Mouse (Mus musculus): ENCODE data around the gene Rin2. TPM values are rescaled to one million over a fixed set of nuclear protein-coding genes. Genes with fewer than 3 reads are reported as not detected.

The Rin2 gene
- total and polyA plus RNA-seq, 3 experiments: 0.44 TPM; not detected in 2

DNA sequence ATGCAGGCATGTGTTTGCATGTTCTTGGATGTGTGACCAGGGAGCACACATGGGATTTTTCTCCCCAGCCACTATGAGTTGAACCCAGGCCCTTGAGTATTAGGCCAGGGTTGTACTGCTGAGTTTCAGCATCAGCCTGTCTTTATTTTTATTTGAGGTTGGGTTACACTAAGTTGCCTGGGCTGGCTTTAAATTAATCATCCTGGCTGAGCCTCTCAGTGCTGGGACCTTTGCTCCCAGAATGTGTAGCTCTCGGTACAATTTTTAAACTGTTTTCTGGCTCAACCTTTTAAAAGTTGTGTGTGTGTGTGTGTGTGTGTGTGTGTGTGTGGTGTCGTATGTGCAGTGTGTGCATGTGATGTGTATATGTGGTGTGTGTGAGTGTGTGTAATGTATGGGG is 5.1 kb downstream of the Rin2 start:
- no peak for DNase-seq (ENCODE audit: low spot score)
- Histone ChIP-seq H3K9me3 (replicated peaks) (peaks cover 74% of the 10 kb centered on the region), H3K27me3 (ENCODE audit: insufficient read depth, low read length) (no peaks in the 10 kb centered on the region), H3K4me3 (ENCODE audit: low read depth, low read length) (no peak overlapping the region), H3K4me1 (ENCODE audit: insufficient read depth, low read depth, low read length) (no peaks in the 10 kb centered on the region), H3K36me3 (replicated peaks) (no peaks in the 10 kb centered on the region)
- ATAC-seq (ENCODE audit: extremely low read depth, insufficient number of reproducible peaks, low FRiP score, poor library complexity, severe bottlenecking): no peak
- TF ChIP-seq CTCF (IDR thresholded peaks at IDR 0.05; ENCODE audit: low read depth, low read length) (no peak), GATA1 (IDR thresholded peaks at IDR 0.05; ENCODE audit: borderline replicate concordance, low read length) (no peak), TAL1 (conservative IDR thresholded peaks at IDR 0.05; ENCODE audit: low read depth, low read length) (no peak), GATA2 (IDR thresholded peaks at IDR 0.05; ENCODE audit: borderline replicate concordance, low read depth, low read length) (no peak), POLR2AphosphoS5 (IDR thresholded peaks at IDR 0.05; ENCODE audit: insufficient replicate concordance, low read depth, low read length) (no peak)

DNA sequence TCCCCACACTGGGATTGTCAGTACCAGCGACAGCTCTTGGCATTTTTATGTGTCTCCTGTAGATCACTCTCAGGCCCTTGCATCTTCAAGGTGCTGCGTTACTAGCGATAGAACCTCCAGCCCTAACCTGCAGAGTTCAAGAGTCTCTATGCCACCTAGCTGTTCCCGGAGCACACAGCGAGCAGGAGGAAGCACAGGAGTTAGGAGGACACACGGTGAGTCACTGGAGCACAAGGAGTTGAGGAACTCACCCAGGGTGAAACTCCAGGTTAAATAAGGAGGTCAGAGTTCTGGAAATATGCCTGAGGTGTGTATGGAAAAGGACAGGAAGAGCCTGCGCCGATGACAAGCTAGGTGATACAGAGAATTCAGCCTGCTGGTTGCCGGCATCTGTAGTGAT is 5.7 kb downstream of the Rin2 start:
- DNase-seq (ENCODE audit: low spot score) (no peak), ATAC-seq (ENCODE audit: extremely low read depth, insufficient number of reproducible peaks, low FRiP score, poor library complexity, severe bottlenecking) (no peak)
- H3K36me3 ChIP-seq (replicated peaks): no peaks in the 10 kb centered on the region
- TF ChIP-seq TAL1 (conservative IDR thresholded peaks at IDR 0.05; ENCODE audit: low read depth, low read length): no peak
- TF ChIP-seq POLR2AphosphoS5 (IDR thresholded peaks at IDR 0.05; ENCODE audit: insufficient replicate concordance, low read depth, low read length): no peak
- no peak for TF ChIP-seq GATA1 (IDR thresholded peaks at IDR 0.05; ENCODE audit: borderline replicate concordance, low read length)
- TF ChIP-seq GATA2 (IDR thresholded peaks at IDR 0.05; ENCODE audit: borderline replicate concordance, low read depth, low read length): no peak
- TF ChIP-seq CTCF (IDR thresholded peaks at IDR 0.05; ENCODE audit: low read depth, low read length): no peak
- no peaks in the 10 kb centered on the region for H3K27me3 ChIP-seq (ENCODE audit: insufficient read depth, low read length)
- no peak overlapping the region for H3K4me3 ChIP-seq (ENCODE audit: low read depth, low read length)
- no peaks in the 10 kb centered on the region for H3K4me1 ChIP-seq (ENCODE audit: insufficient read depth, low read depth, low read length)
- H3K9me3 ChIP-seq (replicated peaks): peaks cover 71% of the 10 kb centered on the region

GRCm38 (mm10) chr2:145681626-145682025 is 6.6 kb downstream of the Rin2 start:
- TF ChIP-seq POLR2AphosphoS5 (IDR thresholded peaks at IDR 0.05; ENCODE audit: insufficient replicate concordance, low read depth, low read length) (no peak), GATA2 (IDR thresholded peaks at IDR 0.05; ENCODE audit: borderline replicate concordance, low read depth, low read length) (no peak)

GRCm38 (mm10) chr2:145682924-145683323 is 7.9 kb downstream of the Rin2 start:
- TF ChIP-seq TAL1 (conservative IDR thresholded peaks at IDR 0.05; ENCODE audit: low read depth, low read length) (no peak), CTCF (IDR thresholded peaks at IDR 0.05; ENCODE audit: low read depth, low read length) (no peak), GATA2 (IDR thresholded peaks at IDR 0.05; ENCODE audit: borderline replicate concordance, low read depth, low read length) (no peak), GATA1 (IDR thresholded peaks at IDR 0.05; ENCODE audit: borderline replicate concordance, low read length) (no peak), POLR2AphosphoS5 (IDR thresholded peaks at IDR 0.05; ENCODE audit: insufficient replicate concordance, low read depth, low read length) (no peak)
- DNase-seq (ENCODE audit: low spot score): no peak
- Histone ChIP-seq H3K36me3 (replicated peaks) (no peaks in the 10 kb centered on the region), H3K27me3 (ENCODE audit: insufficient read depth, low read length) (no peaks in the 10 kb centered on the region), H3K4me1 (ENCODE audit: insufficient read depth, low read depth, low read length) (no peaks in the 10 kb centered on the region), H3K9me3 (replicated peaks) (peaks cover 61% of the 10 kb centered on the region), H3K4me3 (ENCODE audit: low read depth, low read length) (no peak overlapping the region)
- no peak for ATAC-seq (ENCODE audit: extremely low read depth, insufficient number of reproducible peaks, low FRiP score, poor library complexity, severe bottlenecking)

More at GRCm38 (mm10) chr2:145681626-145682025, 6.6 kb downstream of the Rin2 start:
- ATAC-seq (ENCODE audit: extremely low read depth, insufficient number of reproducible peaks, low FRiP score, poor library complexity, severe bottlenecking) (no peak), DNase-seq (ENCODE audit: low spot score) (no peak)
- Histone ChIP-seq H3K36me3 (replicated peaks) (no peaks in the 10 kb centered on the region), H3K9me3 (replicated peaks) (peaks cover 71% of the 10 kb centered on the region), H3K4me3 (ENCODE audit: low read depth, low read length) (no peak overlapping the region), H3K27me3 (ENCODE audit: insufficient read depth, low read length) (no peaks in the 10 kb centered on the region), H3K4me1 (ENCODE audit: insufficient read depth, low read depth, low read length) (no peaks in the 10 kb centered on the region)

GRCm38 (mm10) chr2:145683536-145683935 is 8.5 kb downstream of the Rin2 start:
- Histone ChIP-seq H3K9me3 (replicated peaks) (peaks cover 56% of the 10 kb centered on the region), H3K27me3 (ENCODE audit: insufficient read depth, low read length) (no peaks in the 10 kb centered on the region), H3K36me3 (replicated peaks) (no peaks in the 10 kb centered on the region), H3K4me1 (ENCODE audit: insufficient read depth, low read depth, low read length) (no peaks in the 10 kb centered on the region), H3K4me3 (ENCODE audit: low read depth, low read length) (no peak overlapping the region)
- no peak for TF ChIP-seq GATA2 (IDR thresholded peaks at IDR 0.05; ENCODE audit: borderline replicate concordance, low read depth, low read length)
- no peak for TF ChIP-seq TAL1 (conservative IDR thresholded peaks at IDR 0.05; ENCODE audit: low read depth, low read length)
- TF ChIP-seq CTCF (IDR thresholded peaks at IDR 0.05; ENCODE audit: low read depth, low read length): no peak
- TF ChIP-seq GATA1 (IDR thresholded peaks at IDR 0.05; ENCODE audit: borderline replicate concordance, low read length): no peak
- TF ChIP-seq POLR2AphosphoS5 (IDR thresholded peaks at IDR 0.05; ENCODE audit: insufficient replicate concordance, low read depth, low read length): no peak
- no peak for ATAC-seq (ENCODE audit: extremely low read depth, insufficient number of reproducible peaks, low FRiP score, poor library complexity, severe bottlenecking)
- DNase-seq (ENCODE audit: low spot score): no peak

DNA sequence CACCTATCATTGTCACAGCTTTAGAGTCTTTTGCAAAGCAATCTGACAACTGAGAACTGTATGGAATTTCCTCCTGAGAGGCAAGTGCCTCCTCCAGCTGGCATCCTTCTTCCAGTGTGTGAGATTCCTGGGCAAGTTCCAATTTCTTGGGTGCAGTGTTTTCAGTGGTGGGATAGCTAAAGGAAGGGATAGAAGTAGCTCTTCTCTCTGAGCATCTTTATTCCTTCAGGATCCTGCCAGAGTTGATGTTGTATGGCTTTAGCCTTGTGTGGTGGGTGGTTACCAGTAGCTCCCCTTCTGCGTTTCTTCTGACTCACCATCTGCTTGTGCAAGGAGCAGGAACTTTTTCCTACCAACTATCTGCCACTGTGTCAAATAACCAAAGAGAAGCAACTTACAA is 9.1 kb downstream of the Rin2 start:
- TF ChIP-seq POLR2AphosphoS5 (IDR thresholded peaks at IDR 0.05; ENCODE audit: insufficient replicate concordance, low read depth, low read length): no peak
- no peak for ATAC-seq (ENCODE audit: extremely low read depth, insufficient number of reproducible peaks, low FRiP score, poor library complexity, severe bottlenecking)

GRCm38 (mm10) chr2:145684891-145685290 is 9.9 kb downstream of the Rin2 start:
- ATAC-seq (ENCODE audit: extremely low read depth, insufficient number of reproducible peaks, low FRiP score, poor library complexity, severe bottlenecking) (no peak), DNase-seq (ENCODE audit: low spot score) (no peak)
- H3K4me3 ChIP-seq (ENCODE audit: low read depth, low read length): no peak overlapping the region
- no peaks in the 10 kb centered on the region for H3K27me3 ChIP-seq (ENCODE audit: insufficient read depth, low read length)
- H3K36me3 ChIP-seq (replicated peaks): no peaks in the 10 kb centered on the region
- H3K9me3 ChIP-seq (replicated peaks): peaks cover 49% of the 10 kb centered on the region
- TF ChIP-seq GATA1 (IDR thresholded peaks at IDR 0.05; ENCODE audit: borderline replicate concordance, low read length) (no peak), POLR2AphosphoS5 (IDR thresholded peaks at IDR 0.05; ENCODE audit: insufficient replicate concordance, low read depth, low read length) (no peak), CTCF (IDR thresholded peaks at IDR 0.05; ENCODE audit: low read depth, low read length) (no peak), GATA2 (IDR thresholded peaks at IDR 0.05; ENCODE audit: borderline replicate concordance, low read depth, low read length) (no peak), TAL1 (conservative IDR thresholded peaks at IDR 0.05; ENCODE audit: low read depth, low read length) (no peak)
- no peaks in the 10 kb centered on the region for H3K4me1 ChIP-seq (ENCODE audit: insufficient read depth, low read depth, low read length)

More for the DNA sequence above, 9.1 kb downstream of the Rin2 start:
- no peak for DNase-seq (ENCODE audit: low spot score)
- Histone ChIP-seq H3K4me3 (ENCODE audit: low read depth, low read length) (no peak overlapping the region), H3K4me1 (ENCODE audit: insufficient read depth, low read depth, low read length) (no peaks in the 10 kb centered on the region), H3K9me3 (replicated peaks) (peaks cover 50% of the 10 kb centered on the region), H3K27me3 (ENCODE audit: insufficient read depth, low read length) (no peaks in the 10 kb centered on the region), H3K36me3 (replicated peaks) (no peaks in the 10 kb centered on the region)

All from G1E (cell line).